Mouse (Mus musculus) forebrain, embryonic 12.5 days (tissue): ENCODE data around the gene Cacna1a. TPM values are rescaled to one million over a fixed set of nuclear protein-coding genes. Genes with fewer than 3 reads are reported as not detected.

ENCODE experiments used
- ATAC-seq: fragments of 200-750 bp; cut with Nextera tagmentation; 2 replicates; pipeline ENCODE4 v1.8.0; 2017; ENCODE audit warnings: moderate TSS enrichment; ENCODE audit not compliant: low FRiP score
- H3K27ac ChIP-seq: fragments of 300-500 bp; sonication (generic); 2 replicates; pipeline ENCODE4 v1.5.1; 2016; ENCODE audit warnings: mild to moderate bottlenecking
- H3K27me3 ChIP-seq: fragments of 300-500 bp; sonication (generic); 2 replicates; pipeline ENCODE4 v1.6.1; 2016; ENCODE audit warnings: mild to moderate bottlenecking
- H3K36me3 ChIP-seq: fragments of 300-500 bp; sonication (generic); replicated peaks from 2 replicates; pipeline ENCODE4 v1.6.1; 2016; ENCODE audit warnings: mild to moderate bottlenecking
- H3K4me1 ChIP-seq: fragments of 300-500 bp; sonication (generic); 2 replicates; pipeline ENCODE4 v1.6.1; 2016
- H3K4me2 ChIP-seq: fragments of 300-500 bp; sonication (generic); 2 replicates; pipeline ENCODE4 v1.6.1; 2016; ENCODE audit warnings: mild to moderate bottlenecking, moderate library complexity
- H3K4me3 ChIP-seq: fragments of 300-500 bp; sonication (generic); replicated peaks from 2 replicates; pipeline ENCODE4 v1.5.1; 2016; ENCODE audit warnings: mild to moderate bottlenecking
- H3K9ac ChIP-seq: fragments of 300-500 bp; sonication (generic); 2 replicates; pipeline ENCODE4 v1.6.1; 2016; ENCODE audit warnings: mild to moderate bottlenecking
- H3K9me3 ChIP-seq: fragments of 300-500 bp; sonication (generic); 2 replicates; pipeline ENCODE4 v1.6.1; 2016
- WGBS: fragments of 180-500 bp; shearing (Covaris S2); methylation state at CpG from one replicate; pipeline ENCODE4 v1.1.7; 2016; 5-methylcytosine and 5-hydroxymethylcytosine counted together
- polyA plus RNA-seq: library from polyadenylated mRNA; unstranded; fragments of >200 nt; fragmentation: Nextera tagmentation; extraction: Ambion mirVana; gene quantifications from 2 replicates; pipeline ENCODE4 v1.2.1, GENCODE M21; 2016

Gene Cacna1a
- polyA plus RNA-seq, 1 experiment from 2014 or later, result 11.5 TPM

- H3K4me3 ChIP-seq, result peak overlapping the region; percentile 70
- peak overlapping the region; percentile 85 for H3K27ac ChIP-seq
- peak overlapping the region; percentile 80 for H3K9ac ChIP-seq
- ATAC-seq, result no peak
- H3K4me1 ChIP-seq, result peaks cover 27% of the 10 kb centered on the region
- peaks cover 35% of the 10 kb centered on the region; the same call in 1 of the 2 replicates for H3K27me3 ChIP-seq
- H3K36me3 ChIP-seq, result no peaks in the 10 kb centered on the region
- H3K4me2 ChIP-seq, result peak overlapping the region; percentile 72
- WGBS, result 16% methylated on average over 13 of the region's 14 CpGs
- H3K9me3 ChIP-seq, result peaks cover 5% of the 10 kb centered on the region; the same call in 1 of the 2 replicates
Measured at GRCm38 (mm10) chr8:84416041-84416440, 27.8 kb downstream of the Cacna1a start.

GRCm38 (mm10) chr8:84416915-84417314 lies 28.7 kb downstream of the Cacna1a start:
- Histone ChIP-seq H3K9ac (no peak overlapping the region), H3K4me1 (peaks cover 27% of the 10 kb centered on the region), H3K27me3 (peaks cover 35% of the 10 kb centered on the region; the same call in 1 of the 2 replicates), H3K9me3 (peaks cover 5% of the 10 kb centered on the region; the same call in 1 of the 2 replicates), H3K36me3 (no peaks in the 10 kb centered on the region), H3K27ac (no peak overlapping the region), H3K4me3 (peak overlapping the region; percentile 70), H3K4me2 (peak overlapping the region; percentile 72)
- ATAC-seq, result no peak
- 78% methylated on average over 6 of the region's 6 CpGs for WGBS

GRCm38 (mm10) chr8:84417840-84418239 lies 29.6 kb downstream of the Cacna1a start:
- no peak overlapping the region for H3K27ac ChIP-seq
- H3K4me2 ChIP-seq, result peak overlapping the region; percentile 72; the same call in 1 of the 2 replicates
- H3K36me3 ChIP-seq, result no peaks in the 10 kb centered on the region
- H3K4me3 ChIP-seq, result no peak overlapping the region
- no peak overlapping the region for H3K9ac ChIP-seq
- no peak for ATAC-seq
- H3K27me3 ChIP-seq, result peaks cover 35% of the 10 kb centered on the region; the same call in 1 of the 2 replicates
- peaks cover 5% of the 10 kb centered on the region; the same call in 1 of the 2 replicates for H3K9me3 ChIP-seq
- H3K4me1 ChIP-seq, result peaks cover 27% of the 10 kb centered on the region
- 57% methylated on average over 5 of the region's 5 CpGs for WGBS

GRCm38 (mm10) chr8:84424426-84424825 lies 36.2 kb downstream of the Cacna1a start:
- H3K27me3 ChIP-seq, result no peaks in the 10 kb centered on the region
- H3K9ac ChIP-seq, result no peak overlapping the region
- no peak overlapping the region for H3K27ac ChIP-seq
- no peaks in the 10 kb centered on the region for H3K9me3 ChIP-seq
- ATAC-seq, result no peak
- H3K36me3 ChIP-seq, result no peaks in the 10 kb centered on the region
- WGBS, result 86% methylated on average over 3 of the region's 3 CpGs
- no peak overlapping the region for H3K4me3 ChIP-seq
- H3K4me2 ChIP-seq, result no peak overlapping the region
- peaks cover 3% of the 10 kb centered on the region; the same call in 1 of the 2 replicates for H3K4me1 ChIP-seq

- no peaks in the 10 kb centered on the region for H3K9me3 ChIP-seq
- H3K27me3 ChIP-seq, result no peaks in the 10 kb centered on the region
- no peak overlapping the region for H3K9ac ChIP-seq
- WGBS, result 86% methylated on average over 7 of the region's 7 CpGs
- ATAC-seq, result no peak
- H3K4me1 ChIP-seq, result peaks cover 3% of the 10 kb centered on the region; the same call in 1 of the 2 replicates
- no peak overlapping the region for H3K4me2 ChIP-seq
- H3K27ac ChIP-seq, result no peak overlapping the region
- H3K4me3 ChIP-seq, result no peak overlapping the region
- H3K36me3 ChIP-seq, result no peaks in the 10 kb centered on the region
Measured at GRCm38 (mm10) chr8:84426087-84426486, 37.8 kb downstream of the Cacna1a start.

- no peak overlapping the region for H3K27ac ChIP-seq
- H3K9me3 ChIP-seq, result no peaks in the 10 kb centered on the region
- no peak overlapping the region for H3K4me2 ChIP-seq
- no peak overlapping the region for H3K4me3 ChIP-seq
- peaks cover 3% of the 10 kb centered on the region; the same call in 1 of the 2 replicates for H3K4me1 ChIP-seq
- WGBS, result 90% methylated on average over 8 of the region's 8 CpGs
- H3K9ac ChIP-seq, result no peak overlapping the region
- ATAC-seq, result no peak
- no peaks in the 10 kb centered on the region for H3K27me3 ChIP-seq
- no peaks in the 10 kb centered on the region for H3K36me3 ChIP-seq
Measured at GRCm38 (mm10) chr8:84426582-84426981, 38.3 kb downstream of the Cacna1a start.

- no peak overlapping the region for H3K27ac ChIP-seq
- no peaks in the 10 kb centered on the region for H3K9me3 ChIP-seq
- no peak overlapping the region for H3K4me3 ChIP-seq
- ATAC-seq, result no peak
- H3K36me3 ChIP-seq, result no peaks in the 10 kb centered on the region
- no peaks in the 10 kb centered on the region for H3K27me3 ChIP-seq
- H3K9ac ChIP-seq, result no peak overlapping the region
- H3K4me1 ChIP-seq, result peaks cover 3% of the 10 kb centered on the region; the same call in 1 of the 2 replicates
- H3K4me2 ChIP-seq, result no peak overlapping the region
- 88% methylated on average over 5 of the region's 5 CpGs for WGBS
Measured at GRCm38 (mm10) chr8:84428034-84428433, 39.8 kb downstream of the Cacna1a start.

- H3K9me3 ChIP-seq, result no peaks in the 10 kb centered on the region
- H3K27me3 ChIP-seq, result no peaks in the 10 kb centered on the region
- no peak overlapping the region for H3K4me2 ChIP-seq
- WGBS, result 23% methylated on average over 4 of the region's 4 CpGs
- H3K4me1 ChIP-seq, result peaks cover 3% of the 10 kb centered on the region; the same call in 1 of the 2 replicates
- no peak overlapping the region for H3K27ac ChIP-seq
- ATAC-seq, result no peak
- no peaks in the 10 kb centered on the region for H3K36me3 ChIP-seq
- no peak overlapping the region for H3K9ac ChIP-seq
- H3K4me3 ChIP-seq, result no peak overlapping the region
Measured at GRCm38 (mm10) chr8:84429014-84429413, 40.8 kb downstream of the Cacna1a start.

GRCm38 (mm10) chr8:84429492-84429891 lies 41.3 kb downstream of the Cacna1a start:
- H3K4me2 ChIP-seq, result no peak overlapping the region
- no peak overlapping the region for H3K27ac ChIP-seq
- peaks cover 3% of the 10 kb centered on the region; the same call in 1 of the 2 replicates for H3K4me1 ChIP-seq
- H3K9me3 ChIP-seq, result no peaks in the 10 kb centered on the region
- no peaks in the 10 kb centered on the region for H3K27me3 ChIP-seq
- no peak overlapping the region for H3K4me3 ChIP-seq
- H3K9ac ChIP-seq, result no peak overlapping the region
- WGBS, result 45% methylated on average over 5 of the region's 5 CpGs
- ATAC-seq, result no peak
- H3K36me3 ChIP-seq, result no peaks in the 10 kb centered on the region

- Histone ChIP-seq H3K36me3 (no peaks in the 10 kb centered on the region), H3K27ac (no peak overlapping the region), H3K4me3 (no peak overlapping the region), H3K4me1 (no peaks in the 10 kb centered on the region), H3K4me2 (no peak overlapping the region), H3K9me3 (no peaks in the 10 kb centered on the region), H3K27me3 (no peaks in the 10 kb centered on the region), H3K9ac (no peak overlapping the region)
- ATAC-seq, result no peak
- WGBS, result 83% methylated on average over 10 of the region's 10 CpGs
Measured at GRCm38 (mm10) chr8:84435370-84435769, 47.1 kb downstream of the Cacna1a start.

GRCm38 (mm10) chr8:84439813-84440212 lies 51.6 kb downstream of the Cacna1a start:
- Histone ChIP-seq H3K4me3 (no peak overlapping the region), H3K4me1 (peaks cover 5% of the 10 kb centered on the region), H3K4me2 (no peak overlapping the region), H3K36me3 (no peaks in the 10 kb centered on the region), H3K27me3 (no peaks in the 10 kb centered on the region), H3K9me3 (no peaks in the 10 kb centered on the region), H3K9ac (no peak overlapping the region), H3K27ac (no peak overlapping the region)
- ATAC-seq, result no peak
- 92% methylated on average over 7 of the region's 7 CpGs for WGBS

GRCm38 (mm10) chr8:84442043-84442442 lies 53.8 kb downstream of the Cacna1a start:
- Histone ChIP-seq H3K4me2 (no peak overlapping the region), H3K9ac (no peak overlapping the region), H3K4me3 (no peak overlapping the region), H3K9me3 (no peaks in the 10 kb centered on the region), H3K4me1 (peaks cover 5% of the 10 kb centered on the region), H3K36me3 (no peaks in the 10 kb centered on the region), H3K27ac (no peak overlapping the region), H3K27me3 (no peaks in the 10 kb centered on the region)
- WGBS, result 11% methylated on average over 1 of the region's 1 CpGs
- no peak for ATAC-seq

GRCm38 (mm10) chr8:84446571-84446991 lies 58.3 kb downstream of the Cacna1a start:
- Histone ChIP-seq H3K9ac (no peak overlapping the region), H3K4me2 (no peak overlapping the region), H3K36me3 (no peaks in the 10 kb centered on the region), H3K9me3 (no peaks in the 10 kb centered on the region), H3K4me1 (peaks cover 5% of the 10 kb centered on the region), H3K27ac (no peak overlapping the region), H3K4me3 (no peak overlapping the region), H3K27me3 (no peaks in the 10 kb centered on the region)
- no peak for ATAC-seq
- WGBS, result 85% methylated on average over 9 of the region's 9 CpGs
